Mouse (Mus musculus) limb, embryonic 11.5 days (tissue): ENCODE results near the gene Scarb1. TPM values are rescaled to one million over a fixed set of nuclear protein-coding genes. Genes with fewer than 3 reads are reported as not detected.

Experiments
- ATAC-seq: fragments of 200-750 bp; cut with Nextera tagmentation; 2 replicates; pipeline ENCODE4 v1.8.0; 2017; ENCODE audit warnings: low read depth; ENCODE audit not compliant: insufficient number of reproducible peaks, low FRiP score, low TSS enrichment
- DNase-seq: peaks from one replicate; pipeline ENCODE4 v3.0.0-alpha.2; 2015; ENCODE audit warnings: low spot score
- H3K27ac ChIP-seq: fragments of 300-500 bp; sonication (generic); replicated peaks from 2 replicates; pipeline ENCODE4 v1.5.1; 2014; ENCODE audit warnings: low read depth, mild to moderate bottlenecking, low read length
- H3K27me3 ChIP-seq: fragments of 300-500 bp; sonication (generic); 2 replicates; pipeline ENCODE4 v1.6.1; 2014; ENCODE audit warnings: mild to moderate bottlenecking, low read length, mixed read lengths; ENCODE audit not compliant: control insufficient read depth, insufficient read depth
- H3K36me3 ChIP-seq: fragments of 300-500 bp; sonication (generic); 2 replicates; pipeline ENCODE4 v1.6.1; 2014; ENCODE audit warnings: mild to moderate bottlenecking, low read length, moderate library complexity, mixed read lengths; ENCODE audit not compliant: control insufficient read depth, insufficient read depth
- H3K4me1 ChIP-seq: fragments of 300-500 bp; sonication (generic); 2 replicates; pipeline ENCODE4 v1.6.1; 2014; ENCODE audit warnings: low read length, mixed read lengths; ENCODE audit not compliant: control insufficient read depth, insufficient read depth
- H3K4me2 ChIP-seq: fragments of 300-500 bp; sonication (generic); 2 replicates; pipeline ENCODE4 v1.6.1; 2014; ENCODE audit warnings: low read depth, mild to moderate bottlenecking, moderate library complexity; ENCODE audit not compliant: severe bottlenecking
- H3K4me3 ChIP-seq: fragments of 300-500 bp; sonication (generic); 2 replicates; pipeline ENCODE4 v1.5.1; 2014; ENCODE audit warnings: low read depth, low read length
- H3K9ac ChIP-seq: fragments of 300-500 bp; sonication (generic); 2 replicates; pipeline ENCODE4 v1.6.1; 2014; ENCODE audit warnings: mild to moderate bottlenecking, low read length
- H3K9me3 ChIP-seq: fragments of 300-500 bp; sonication (generic); 2 replicates; pipeline ENCODE4 v1.6.1; 2016; ENCODE audit warnings: low read length; ENCODE audit not compliant: control insufficient read depth
- WGBS: fragments of 180-500 bp; shearing (Covaris S2); extraction: QIAGEN DNeasy Blood & Tissue Kit; methylation state at CpG from one replicate; pipeline ENCODE4 v1.1.7; 2014; 5-methylcytosine and 5-hydroxymethylcytosine counted together
- polyA plus RNA-seq: library from polyadenylated mRNA; unstranded; fragments of >200 nt; fragmentation: Nextera tagmentation; extraction: Ambion mirVana; gene quantifications from 2 replicates; pipeline ENCODE4 v1.2.1, GENCODE M21; 2014

The Scarb1 gene
- polyA plus RNA-seq, 1 experiment from 2014 or later = 30.3 TPM

- Histone ChIP-seq H3K4me3 (no peak overlapping the region), H3K27me3 (no peaks in the 10 kb centered on the region), H3K4me2 (no peak overlapping the region), H3K9ac (no peak overlapping the region), H3K36me3 (no peaks in the 10 kb centered on the region; the same call in 1 of the 2 replicates), H3K4me1 (peaks cover 11% of the 10 kb centered on the region), H3K27ac (no peak overlapping the region), H3K9me3 (no peaks in the 10 kb centered on the region)
- DNase-seq = no peak
- no peak for ATAC-seq
- 58% methylated on average over 7 of the region's 7 CpGs for WGBS
Measured at GRCm38 (mm10) chr5:125279216-125279615, 61.7 kb downstream of the Scarb1 start.

- Histone ChIP-seq H3K27me3 (no peaks in the 10 kb centered on the region), H3K9ac (no peak overlapping the region), H3K4me1 (peaks cover 7% of the 10 kb centered on the region), H3K4me2 (no peak overlapping the region), H3K4me3 (no peak overlapping the region), H3K9me3 (no peaks in the 10 kb centered on the region), H3K27ac (no peak overlapping the region), H3K36me3 (no peaks in the 10 kb centered on the region; the same call in 1 of the 2 replicates)
- WGBS = 30% methylated on average over 6 of the region's 6 CpGs
- DNase-seq (peak; percentile 62), ATAC-seq (no peak)
Measured at GRCm38 (mm10) chr5:125278314-125278713, 62.6 kb downstream of the Scarb1 start.

- ATAC-seq (no peak), DNase-seq (no peak)
- no peaks in the 10 kb centered on the region for H3K9me3 ChIP-seq
- H3K36me3 ChIP-seq = no peaks in the 10 kb centered on the region; the same call in 1 of the 2 replicates
- H3K27ac ChIP-seq = no peak overlapping the region
- WGBS = 89% methylated on average over 6 of the region's 6 CpGs
- H3K27me3 ChIP-seq = no peaks in the 10 kb centered on the region
- H3K9ac ChIP-seq = no peak overlapping the region
- no peak overlapping the region for H3K4me3 ChIP-seq
- no peak overlapping the region for H3K4me2 ChIP-seq
- H3K4me1 ChIP-seq = peaks cover 7% of the 10 kb centered on the region
Measured at GRCm38 (mm10) chr5:125277313-125277712, 63.6 kb downstream of the Scarb1 start.

DNA sequence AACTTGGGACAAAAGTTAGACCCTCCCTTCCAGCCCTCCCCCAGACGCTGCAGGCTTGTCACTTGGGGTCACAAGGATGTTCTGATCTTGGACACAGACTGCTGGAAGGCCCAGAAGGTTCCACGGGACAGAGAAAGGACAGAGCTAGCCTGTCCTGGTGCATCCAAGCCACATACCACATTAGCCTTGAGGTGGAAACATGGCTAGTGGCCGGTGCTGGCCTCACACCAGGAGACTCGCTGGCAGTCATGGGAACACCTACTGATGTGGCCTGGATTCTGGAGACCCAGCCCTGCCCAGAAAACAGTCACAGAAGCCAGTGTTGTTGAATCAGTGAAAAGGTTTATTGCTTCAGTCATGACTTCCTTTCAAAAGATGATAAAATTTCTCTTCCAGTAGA, 64.1 kb downstream of the Scarb1 start:
- WGBS = 90% methylated on average over 4 of the region's 4 CpGs

GRCm38 (mm10) chr5:125275315-125275714, 65.6 kb downstream of the Scarb1 start:
- Histone ChIP-seq H3K4me3 (no peak overlapping the region), H3K9ac (no peak overlapping the region), H3K27me3 (no peaks in the 10 kb centered on the region), H3K36me3 (no peaks in the 10 kb centered on the region; the same call in 1 of the 2 replicates), H3K4me2 (no peak overlapping the region), H3K9me3 (no peaks in the 10 kb centered on the region), H3K27ac (no peak overlapping the region), H3K4me1 (peaks cover 7% of the 10 kb centered on the region)
- DNase-seq (no peak), ATAC-seq (no peak)
- WGBS = 75% methylated on average over 8 of the region's 8 CpGs

More for the DNA sequence above, 64.1 kb downstream of the Scarb1 start:
- Histone ChIP-seq H3K9me3 (no peaks in the 10 kb centered on the region), H3K9ac (no peak overlapping the region), H3K4me3 (no peak overlapping the region), H3K4me1 (peaks cover 7% of the 10 kb centered on the region), H3K27ac (no peak overlapping the region), H3K36me3 (no peaks in the 10 kb centered on the region; the same call in 1 of the 2 replicates), H3K4me2 (no peak overlapping the region), H3K27me3 (no peaks in the 10 kb centered on the region)
- ATAC-seq (no peak), DNase-seq (no peak)

DNA sequence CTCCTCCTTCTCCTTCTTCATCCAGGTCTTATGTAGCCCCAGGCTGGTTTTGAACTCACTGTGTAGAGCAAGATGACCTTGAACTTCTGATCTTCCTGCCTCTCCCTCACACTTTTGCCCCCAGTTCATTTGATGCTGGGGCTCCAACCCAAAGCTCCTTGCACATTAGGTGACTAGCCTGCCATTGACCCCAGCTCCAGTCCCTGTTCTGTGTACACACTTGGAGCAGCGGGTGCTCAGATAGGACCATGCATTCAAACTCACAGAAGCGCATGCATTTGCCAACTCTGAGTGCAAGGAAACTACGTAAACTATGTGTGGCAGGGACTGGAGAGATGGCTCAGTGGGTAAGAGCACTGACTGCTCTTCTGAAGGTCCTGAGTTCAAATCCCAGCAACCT, 66.1 kb downstream of the Scarb1 start:
- Histone ChIP-seq H3K9ac (no peak overlapping the region), H3K4me2 (no peak overlapping the region), H3K4me3 (no peak overlapping the region), H3K27ac (no peak overlapping the region), H3K9me3 (no peaks in the 10 kb centered on the region), H3K27me3 (no peaks in the 10 kb centered on the region), H3K4me1 (peaks cover 6% of the 10 kb centered on the region), H3K36me3 (no peaks in the 10 kb centered on the region; the same call in 1 of the 2 replicates)
- ATAC-seq = no peak
- no peak for DNase-seq
- WGBS = 90% methylated on average over 3 of the region's 3 CpGs

GRCm38 (mm10) chr5:125274182-125274581, 66.7 kb downstream of the Scarb1 start:
- H3K9ac ChIP-seq = no peak overlapping the region
- H3K27ac ChIP-seq = no peak overlapping the region
- peaks cover under 1% of the 10 kb centered on the region; the same call in 1 of the 2 replicates for H3K4me1 ChIP-seq
- no peak overlapping the region for H3K4me3 ChIP-seq
- H3K36me3 ChIP-seq = no peaks in the 10 kb centered on the region; the same call in 1 of the 2 replicates
- no peak for ATAC-seq
- WGBS = 85% methylated on average over 2 of the region's 2 CpGs
- H3K4me2 ChIP-seq = no peak overlapping the region
- DNase-seq = no peak
- no peaks in the 10 kb centered on the region for H3K27me3 ChIP-seq
- H3K9me3 ChIP-seq = no peaks in the 10 kb centered on the region

- Histone ChIP-seq H3K4me3 (no peak overlapping the region), H3K4me2 (no peak overlapping the region), H3K27ac (no peak overlapping the region), H3K9ac (no peak overlapping the region), H3K9me3 (no peaks in the 10 kb centered on the region), H3K36me3 (no peaks in the 10 kb centered on the region; the same call in 1 of the 2 replicates), H3K27me3 (no peaks in the 10 kb centered on the region), H3K4me1 (no peaks in the 10 kb centered on the region)
- ATAC-seq (no peak), DNase-seq (peak; percentile 60)
- WGBS = 38% methylated on average over 8 of the region's 8 CpGs
Measured at GRCm38 (mm10) chr5:125273666-125274109, 67.2 kb downstream of the Scarb1 start.
